Mouse (Mus musculus) testis, adult 2 months (tissue): ENCODE results near the gene Pkn3. TPM values are rescaled to one million over a fixed set of nuclear protein-coding genes. Genes with fewer than 3 reads are reported as not detected.
"Not testable (repeated sequence)": the region's sequence is repeated elsewhere in the genome, so short reads cannot be mapped to it uniquely, and the experiment has no call there.

Experiments
- H3K27ac ChIP-seq: fragments of 200-500 bp; 2 replicates; pipeline ENCODE4 v1.5.1; 2012; ENCODE audit warnings: low read depth, low read length; ENCODE audit not compliant: control insufficient read depth, insufficient read depth
- H3K27me3 ChIP-seq: fragments of 200-500 bp; 2 replicates; pipeline ENCODE4 v1.6.1; 2012; ENCODE audit warnings: mild to moderate bottlenecking, low read length, moderate library complexity; ENCODE audit not compliant: control insufficient read depth, insufficient read depth
- H3K36me3 ChIP-seq: fragments of 200-500 bp; 2 replicates; pipeline ENCODE4 v1.6.1; 2012; ENCODE audit warnings: mild to moderate bottlenecking, low read length; ENCODE audit not compliant: control insufficient read depth, insufficient read depth
- H3K4me1 ChIP-seq: fragments of 200-500 bp; 2 replicates; pipeline ENCODE4 v1.6.1; 2012; ENCODE audit warnings: low read length; ENCODE audit not compliant: control insufficient read depth, insufficient read depth
- H3K4me3 ChIP-seq: fragments of 200-500 bp; 2 replicates; pipeline ENCODE4 v1.5.1; 2012; ENCODE audit warnings: low read depth, mild to moderate bottlenecking, low read length, moderate library complexity, mixed read lengths; ENCODE audit not compliant: control insufficient read depth
- CTCF ChIP-seq: fragments of 200-500 bp; IDR thresholded peaks from 2 replicates; pipeline ENCODE4 v1.5.1; 2012; ENCODE audit warnings: low read depth, mild to moderate bottlenecking, inconsistent platforms, low read length, moderate library complexity; ENCODE audit not compliant: control insufficient read depth, insufficient read depth, insufficient replicate concordance
- POLR2A ChIP-seq: fragments of 200-500 bp; IDR thresholded peaks from 2 replicates; pipeline ENCODE4 v1.6.1; 2012; ENCODE audit warnings: low read depth, mild to moderate bottlenecking, inconsistent platforms, low read length, moderate library complexity; ENCODE audit not compliant: control insufficient read depth
- polyA plus RNA-seq: library from polyadenylated mRNA; depleted of rRNA; stranded (reverse); fragments of >200 nt; gene quantifications from 2 replicates; pipeline ENCODE4 v1.2.3, GENCODE M21; 2012

The Pkn3 gene
- polyA plus RNA-seq, 1 experiment: 5.8 TPM

- Histone ChIP-seq H3K4me1 (peaks cover 8% of the 10 kb centered on the region), H3K4me3 (peak overlapping the region; percentile 90), H3K27ac (no peak overlapping the region), H3K27me3 (no peaks in the 10 kb centered on the region), H3K36me3 (no peaks in the 10 kb centered on the region)
- TF ChIP-seq POLR2A (peak; percentile 11; the same call in 1 of the 2 replicates), CTCF (no peak)
These were observed 30.4 kb upstream of the Pkn3 start for GRCm38 (mm10) chr2:30047127-30047526.

- Histone ChIP-seq H3K4me1 (peaks cover 8% of the 10 kb centered on the region), H3K36me3 (no peaks in the 10 kb centered on the region), H3K27ac (peak overlapping the region; percentile 70), H3K4me3 (peak overlapping the region; percentile 90), H3K27me3 (no peaks in the 10 kb centered on the region)
- TF ChIP-seq CTCF: no peak
- no peak for TF ChIP-seq POLR2A
These were observed 29.4 kb upstream of the Pkn3 start for GRCm38 (mm10) chr2:30048101-30048501.

- H3K4me1 ChIP-seq: peaks cover 8% of the 10 kb centered on the region
- peak within 1 kb of the TSS; percentile 96 for H3K27ac ChIP-seq
- TF ChIP-seq CTCF (no peak), POLR2A (peak; percentile 70)
- H3K4me3 ChIP-seq: peak within 1 kb of the TSS; percentile 90
- H3K36me3 ChIP-seq: no peaks in the 10 kb centered on the region
- H3K27me3 ChIP-seq: no peaks in the 10 kb centered on the region
These were observed 28.6 kb upstream of the Pkn3 start, which contains the start of gene Wdr34 for GRCm38 (mm10) chr2:30048699-30049388. TSS of gene Wdr34 (minus strand) at chr2:30048881.

GRCm38 (mm10) chr2:30049831-30050230 is 27.7 kb upstream of the Pkn3 start:
- Histone ChIP-seq H3K27me3 (no peaks in the 10 kb centered on the region), H3K4me1 (peaks cover 8% of the 10 kb centered on the region), H3K36me3 (no peaks in the 10 kb centered on the region), H3K4me3 (no peak overlapping the region), H3K27ac (peak overlapping the region; percentile 96)
- no peak for TF ChIP-seq CTCF

GRCm38 (mm10) chr2:30051992-30052761 is 25.3 kb upstream of the Pkn3 start:
- TF ChIP-seq POLR2A (no peak), CTCF (no peak)
- H3K4me3 ChIP-seq: no peak overlapping the region
- H3K27ac ChIP-seq: no peak overlapping the region
- no peaks in the 10 kb centered on the region for H3K27me3 ChIP-seq
- H3K4me1 ChIP-seq: peaks cover 12% of the 10 kb centered on the region
- no peaks in the 10 kb centered on the region for H3K36me3 ChIP-seq

GRCm38 (mm10) chr2:30055310-30055709 is 22.2 kb upstream of the Pkn3 start:
- not testable (repeated sequence) for H3K36me3 ChIP-seq, H3K4me3 ChIP-seq, H3K27me3 ChIP-seq, H3K27ac ChIP-seq, H3K4me1 ChIP-seq

GRCm38 (mm10) chr2:30056736-30057135 is 20.7 kb upstream of the Pkn3 start:
- no peak for TF ChIP-seq CTCF
- no peak for TF ChIP-seq POLR2A
- Histone ChIP-seq H3K27me3 (no peaks in the 10 kb centered on the region), H3K27ac (peak overlapping the region; percentile 59; the same call in 1 of the 2 replicates), H3K4me3 (peak overlapping the region; percentile 49; the same call in 1 of the 2 replicates), H3K36me3 (no peaks in the 10 kb centered on the region), H3K4me1 (peaks cover 18% of the 10 kb centered on the region)
